Mouse (Mus musculus) forebrain, embryonic 14.5 days (tissue): ENCODE measurements around the gene Chuk. TPM values are rescaled to one million over a fixed set of nuclear protein-coding genes. Genes with fewer than 3 reads are reported as not detected.
"Not testable (repeated sequence)": the region's sequence is repeated elsewhere in the genome, so short reads cannot be mapped to it uniquely, and the experiment has no call there.

Experiments used
- ATAC-seq: fragments of 200-750 bp; cut with Nextera tagmentation; 2 replicates; pipeline ENCODE4 v1.8.0; 2017; ENCODE audit warnings: mild to moderate bottlenecking, moderate library complexity
- DNase-seq: peaks from one replicate; pipeline ENCODE4 v3.0.0-alpha.2; 2015; ENCODE audit warnings: low spot score
- H3K27ac ChIP-seq: fragments of 300-500 bp; sonication (generic); 2 replicates; pipeline ENCODE4 v1.5.1; 2014; ENCODE audit warnings: low read depth, mild to moderate bottlenecking, control low read depth, low read length, moderate library complexity
- H3K27me3 ChIP-seq: fragments of 300-500 bp; sonication (generic); replicated peaks from 2 replicates; pipeline ENCODE4 v1.6.1; 2014; ENCODE audit warnings: low read length, control low read depth, mixed read lengths; ENCODE audit not compliant: control insufficient read depth, insufficient read depth
- H3K36me3 ChIP-seq: fragments of 300-500 bp; sonication (generic); 2 replicates; pipeline ENCODE4 v1.6.1; 2014; ENCODE audit warnings: low read length, control low read depth; ENCODE audit not compliant: control insufficient read depth, insufficient read depth
- H3K4me1 ChIP-seq: fragments of 300-500 bp; sonication (generic); 2 replicates; pipeline ENCODE4 v1.6.1; 2014; ENCODE audit warnings: antibody characterized with exemption, low read length, control low read depth; ENCODE audit not compliant: control insufficient read depth, insufficient read depth
- H3K4me2 ChIP-seq: fragments of 300-500 bp; sonication (generic); 2 replicates; pipeline ENCODE4 v1.6.1; 2014; ENCODE audit warnings: mild to moderate bottlenecking, control low read depth, low read length
- H3K4me3 ChIP-seq: fragments of 300-500 bp; sonication (generic); 2 replicates; pipeline ENCODE4 v1.5.1; 2014; ENCODE audit warnings: low read depth, low read length, control low read depth
- H3K9ac ChIP-seq: fragments of 300-500 bp; sonication (generic); 2 replicates; pipeline ENCODE4 v1.6.1; 2014; ENCODE audit warnings: mild to moderate bottlenecking, low read length, control low read depth, moderate library complexity
- H3K9me3 ChIP-seq: fragments of 300-500 bp; sonication (generic); replicated peaks from 2 replicates; pipeline ENCODE4 v1.6.1; 2016; ENCODE audit warnings: low read length, control low read depth, mixed read lengths; ENCODE audit not compliant: control insufficient read depth
- WGBS: fragments of 180-500 bp; shearing (Covaris S2); extraction: QIAGEN DNeasy Blood & Tissue Kit; methylation state at CpG from one replicate; pipeline ENCODE4 v1.1.7; 2014; 5-methylcytosine and 5-hydroxymethylcytosine counted together
- polyA plus RNA-seq: library from polyadenylated mRNA; unstranded; fragments of >200 nt; fragmentation: Nextera tagmentation; extraction: Ambion mirVana; gene quantifications from 2 replicates; pipeline ENCODE4 v1.2.1, GENCODE M21; 2014

Gene Chuk
- polyA plus RNA-seq, 1 experiment from 2014 or later, result 44.8 TPM

DNA sequence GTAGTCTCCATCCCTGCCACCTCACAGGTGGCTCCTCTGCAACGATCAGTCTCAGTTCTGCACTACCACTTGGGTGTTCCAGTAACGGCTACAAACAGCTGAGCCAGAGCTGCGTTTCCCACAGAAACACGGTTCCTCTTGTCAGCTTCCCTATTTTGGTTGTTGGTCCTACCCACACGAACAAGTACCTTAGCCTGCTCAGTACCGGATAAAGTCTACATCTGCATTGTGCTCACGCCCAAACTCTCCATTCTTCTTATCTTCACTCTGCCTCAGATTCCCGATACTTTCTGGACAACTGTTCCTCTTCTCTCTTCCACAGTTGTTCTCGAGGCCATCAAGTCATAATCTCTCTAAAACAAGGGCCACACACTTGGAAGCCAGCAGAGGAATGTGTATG lies 37.1 kb upstream of the Chuk start:
- DNase-seq (no peak), ATAC-seq (no peak)
- Histone ChIP-seq H3K4me2 (no peak overlapping the region), H3K4me1 (peaks cover 9% of the 10 kb centered on the region; the same call in 1 of the 2 replicates), H3K27me3 (no peaks in the 10 kb centered on the region), H3K4me3 (no peak overlapping the region), H3K27ac (no peak overlapping the region), H3K36me3 (peaks cover 44% of the 10 kb centered on the region), H3K9me3 (no peaks in the 10 kb centered on the region), H3K9ac (no peak overlapping the region)
- WGBS, result 92% methylated on average over 9 of the region's 9 CpGs

GRCm38 (mm10) chr19:44135960-44136485 lies 28.7 kb upstream of the Chuk start:
- H3K9me3 ChIP-seq, result no peaks in the 10 kb centered on the region
- H3K27ac ChIP-seq, result no peak overlapping the region
- H3K4me2 ChIP-seq, result peak overlapping the region; percentile 63
- H3K4me3 ChIP-seq, result peak overlapping the region; percentile 56
- WGBS, result 33% methylated on average over 7 of the region's 7 CpGs
- no peak for DNase-seq
- ATAC-seq, result peak; percentile 42
- H3K9ac ChIP-seq, result peak overlapping the region; percentile 41; the same call in 1 of the 2 replicates
- H3K36me3 ChIP-seq, result peaks cover 39% of the 10 kb centered on the region
- H3K4me1 ChIP-seq, result peaks cover 6% of the 10 kb centered on the region
- H3K27me3 ChIP-seq, result no peaks in the 10 kb centered on the region

GRCm38 (mm10) chr19:44135072-44135959 lies 28.0 kb upstream of the Chuk start, which contains the start of gene Cwf19l1:
Gene Cwf19l1 (minus strand): TSS chr19:44135876.
- Histone ChIP-seq H3K27me3 (no peaks in the 10 kb centered on the region), H3K27ac (peak within 1 kb of the TSS; percentile 93), H3K9ac (peak within 1 kb of the TSS; percentile 65), H3K9me3 (no peaks in the 10 kb centered on the region), H3K4me3 (peak within 1 kb of the TSS; percentile 56), H3K36me3 (peaks cover 41% of the 10 kb centered on the region), H3K4me2 (peak within 1 kb of the TSS; percentile 81), H3K4me1 (peaks cover 6% of the 10 kb centered on the region)
- under 1% methylated on average over 45 of the region's 45 CpGs for WGBS
- DNase-seq (peak; percentile 96), ATAC-seq (peak; percentile 96)

DNA sequence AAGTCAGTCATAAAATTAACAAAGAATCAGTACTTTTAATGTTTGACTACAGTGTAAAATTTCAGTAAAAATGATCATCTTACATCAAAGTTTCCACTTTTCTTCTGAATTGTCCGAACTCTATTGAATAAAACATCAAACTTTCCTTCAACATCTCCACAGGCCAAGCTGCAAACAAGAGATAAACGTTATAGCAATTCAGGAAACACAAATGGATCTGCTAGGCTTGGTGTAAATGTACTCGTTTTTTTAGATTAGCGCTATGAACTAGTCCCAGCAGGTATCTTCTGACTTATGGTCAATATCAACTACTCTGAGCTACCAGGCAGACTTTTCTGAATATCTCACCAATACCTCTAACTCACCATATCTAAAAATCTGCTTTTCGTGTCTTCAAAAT lies 25.6 kb upstream of the Chuk start:
- Histone ChIP-seq H3K9ac (no peak overlapping the region), H3K4me2 (no peak overlapping the region), H3K9me3 (no peaks in the 10 kb centered on the region), H3K4me3 (no peak overlapping the region), H3K36me3 (peaks cover 41% of the 10 kb centered on the region), H3K27me3 (no peaks in the 10 kb centered on the region), H3K27ac (no peak overlapping the region), H3K4me1 (peaks cover 6% of the 10 kb centered on the region)
- WGBS, result 94% methylated on average over 5 of the region's 5 CpGs
- DNase-seq (no peak), ATAC-seq (no peak)

DNA sequence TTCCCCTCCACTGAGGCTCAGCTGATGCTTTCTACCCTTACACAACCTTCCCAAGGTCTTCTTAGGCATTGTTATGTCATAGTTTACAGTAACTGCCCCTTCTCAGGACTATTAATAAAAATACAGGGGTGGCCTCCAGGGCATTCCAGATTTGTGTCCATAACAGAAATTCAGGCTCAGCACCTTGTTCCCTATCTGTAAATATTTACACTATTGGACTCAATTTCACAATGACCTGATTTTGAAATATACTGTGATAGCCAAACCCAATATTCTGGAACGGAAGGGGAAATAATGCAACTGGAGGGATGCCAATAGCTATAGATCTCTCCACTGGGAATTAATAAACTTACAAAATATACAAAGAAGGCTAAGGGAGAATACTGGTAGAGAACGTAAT lies 21.3 kb upstream of the Chuk start:
- H3K9me3 ChIP-seq, result no peaks in the 10 kb centered on the region
- no peaks in the 10 kb centered on the region for H3K27me3 ChIP-seq
- H3K27ac ChIP-seq, result no peak overlapping the region
- no peak overlapping the region for H3K9ac ChIP-seq
- peaks cover 81% of the 10 kb centered on the region for H3K36me3 ChIP-seq
- DNase-seq, result no peak
- no peak for ATAC-seq
- WGBS, result 88% methylated on average over 2 of the region's 2 CpGs
- no peaks in the 10 kb centered on the region for H3K4me1 ChIP-seq
- H3K4me3 ChIP-seq, result no peak overlapping the region
- no peak overlapping the region for H3K4me2 ChIP-seq

GRCm38 (mm10) chr19:44127729-44128497 lies 20.6 kb upstream of the Chuk start:
- WGBS, result 96% methylated on average over 10 of the region's 10 CpGs
- no peak for DNase-seq
- Histone ChIP-seq H3K27ac (no peak overlapping the region), H3K4me3 (no peak overlapping the region), H3K36me3 (peaks cover 87% of the 10 kb centered on the region), H3K27me3 (no peaks in the 10 kb centered on the region), H3K4me1 (no peaks in the 10 kb centered on the region), H3K9ac (no peak overlapping the region), H3K9me3 (no peaks in the 10 kb centered on the region), H3K4me2 (no peak overlapping the region)
- no peak for ATAC-seq

- Histone ChIP-seq H3K9ac (no peak overlapping the region), H3K36me3 (peaks cover 89% of the 10 kb centered on the region), H3K27me3 (no peaks in the 10 kb centered on the region), H3K4me1 (no peaks in the 10 kb centered on the region), H3K4me3 (no peak overlapping the region), H3K4me2 (no peak overlapping the region), H3K9me3 (no peaks in the 10 kb centered on the region), H3K27ac (no peak overlapping the region)
- DNase-seq (no peak), ATAC-seq (no peak)
- WGBS, result 94% methylated on average over 7 of the region's 7 CpGs
Observed at GRCm38 (mm10) chr19:44121137-44121536, 13.9 kb upstream of the Chuk start.

DNA sequence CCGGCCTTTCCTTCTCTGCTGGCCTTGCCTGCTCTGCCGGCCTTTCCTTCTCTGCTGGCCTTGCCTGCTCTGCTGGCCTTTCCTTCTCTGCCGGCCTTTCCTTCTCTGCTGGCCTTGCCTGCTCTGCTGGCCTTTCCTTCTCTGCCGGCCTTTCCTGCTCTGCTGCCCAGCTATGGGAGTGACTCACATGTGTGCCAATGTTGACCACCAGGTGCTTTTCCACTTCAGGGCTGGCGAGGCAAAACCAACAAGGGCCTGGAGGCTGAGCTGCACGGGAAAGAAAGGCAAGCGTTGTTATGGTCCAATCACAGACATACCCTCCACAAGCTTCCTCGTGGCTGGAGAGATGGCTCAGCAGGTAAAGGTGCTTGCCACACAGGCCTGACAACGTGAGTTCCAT lies 13.4 kb upstream of the Chuk start:
- H3K4me3 ChIP-seq, ATAC-seq, H3K27ac ChIP-seq, H3K4me1 ChIP-seq, DNase-seq, H3K9ac ChIP-seq, H3K9me3 ChIP-seq, H3K4me2 ChIP-seq, H3K27me3 ChIP-seq: not testable (repeated sequence)
- H3K36me3 ChIP-seq, result peaks cover 89% of the 10 kb centered on the region
- WGBS, result 86% methylated on average over 7 of the region's 9 CpGs
